Mouse (Mus musculus): ENCODE results near the gene 2900011O08Rik. TPM values are rescaled to one million over a fixed set of nuclear protein-coding genes. Genes with fewer than 3 reads are reported as not detected.

Gene 2900011O08Rik
- polyA plus RNA-seq, 1 experiment from 2014 or later, result 2.5 TPM

GRCm38 (mm10) chr16:14122586-14122985 lies 136.2 kb downstream of the 2900011O08Rik start:
- Histone ChIP-seq H3K27me3 (ENCODE audit: control insufficient read depth, insufficient read depth, low read length) (no peaks in the 10 kb centered on the region), H3K4me1 (ENCODE audit: control insufficient read depth, insufficient read depth, low read length) (no peaks in the 10 kb centered on the region), H3K9me3 (ENCODE audit: control insufficient read depth, low read depth, low read length) (no peaks in the 10 kb centered on the region), H3K9ac (replicated peaks; ENCODE audit: low read depth, low read length) (no peak overlapping the region), H3K27ac (ENCODE audit: low read length) (no peak overlapping the region), H3K4me3 (ENCODE audit: low read depth, low read length) (no peak overlapping the region), H3K36me3 (ENCODE audit: control insufficient read depth, insufficient read depth, low read length) (peaks cover 50% of the 10 kb centered on the region), H3K4me2 (replicated peaks; ENCODE audit: low read depth, low read length) (no peak overlapping the region)
- no peak for ATAC-seq (ENCODE audit: insufficient number of reproducible peaks, insufficient read depth, low FRiP score, low read depth)

- 80% methylated on average over 2 of the region's 2 CpGs for WGBS
- no peak for ATAC-seq (ENCODE audit: insufficient number of reproducible peaks, insufficient read depth, low FRiP score, low read depth)
- Histone ChIP-seq H3K4me1 (ENCODE audit: control insufficient read depth, insufficient read depth, low read length) (no peaks in the 10 kb centered on the region), H3K9ac (replicated peaks; ENCODE audit: low read depth, low read length) (no peak overlapping the region), H3K27ac (ENCODE audit: low read length) (no peak overlapping the region), H3K9me3 (ENCODE audit: control insufficient read depth, low read depth, low read length) (no peaks in the 10 kb centered on the region), H3K36me3 (ENCODE audit: control insufficient read depth, insufficient read depth, low read length) (peaks cover 59% of the 10 kb centered on the region), H3K4me2 (replicated peaks; ENCODE audit: low read depth, low read length) (no peak overlapping the region), H3K27me3 (ENCODE audit: control insufficient read depth, insufficient read depth, low read length) (no peaks in the 10 kb centered on the region), H3K4me3 (ENCODE audit: low read depth, low read length) (no peak overlapping the region)
These were observed 137.5 kb downstream of the 2900011O08Rik start for GRCm38 (mm10) chr16:14123901-14124300.

- H3K27me3 ChIP-seq (ENCODE audit: control insufficient read depth, insufficient read depth, low read length), result no peaks in the 10 kb centered on the region
- H3K27ac ChIP-seq (ENCODE audit: low read length), result no peak overlapping the region
- H3K4me1 ChIP-seq (ENCODE audit: control insufficient read depth, insufficient read depth, low read length), result no peaks in the 10 kb centered on the region
- no peak for ATAC-seq (ENCODE audit: insufficient number of reproducible peaks, insufficient read depth, low FRiP score, low read depth)
- H3K4me2 ChIP-seq (replicated peaks; ENCODE audit: low read depth, low read length), result no peak overlapping the region
- 95% methylated on average over 7 of the region's 7 CpGs for WGBS
- H3K9me3 ChIP-seq (ENCODE audit: control insufficient read depth, low read depth, low read length), result no peaks in the 10 kb centered on the region
- no peak overlapping the region for H3K4me3 ChIP-seq (ENCODE audit: low read depth, low read length)
- no peak overlapping the region for H3K9ac ChIP-seq (replicated peaks; ENCODE audit: low read depth, low read length)
- peaks cover 65% of the 10 kb centered on the region for H3K36me3 ChIP-seq (ENCODE audit: control insufficient read depth, insufficient read depth, low read length)
These were observed 138.3 kb downstream of the 2900011O08Rik start for GRCm38 (mm10) chr16:14124709-14125108.

- H3K4me2 ChIP-seq (replicated peaks; ENCODE audit: low read depth, low read length), result no peak overlapping the region
- H3K9ac ChIP-seq (replicated peaks; ENCODE audit: low read depth, low read length), result no peak overlapping the region
- WGBS, result 94% methylated on average over 1 of the region's 1 CpGs
- no peak overlapping the region for H3K4me3 ChIP-seq (ENCODE audit: low read depth, low read length)
- H3K9me3 ChIP-seq (ENCODE audit: control insufficient read depth, low read depth, low read length), result no peaks in the 10 kb centered on the region
- H3K4me1 ChIP-seq (ENCODE audit: control insufficient read depth, insufficient read depth, low read length), result no peaks in the 10 kb centered on the region
- no peak overlapping the region for H3K27ac ChIP-seq (ENCODE audit: low read length)
- no peaks in the 10 kb centered on the region for H3K27me3 ChIP-seq (ENCODE audit: control insufficient read depth, insufficient read depth, low read length)
- ATAC-seq (ENCODE audit: insufficient number of reproducible peaks, insufficient read depth, low FRiP score, low read depth), result no peak
- peaks cover 68% of the 10 kb centered on the region for H3K36me3 ChIP-seq (ENCODE audit: control insufficient read depth, insufficient read depth, low read length)
These were observed 138.8 kb downstream of the 2900011O08Rik start for GRCm38 (mm10) chr16:14125253-14125652.

- Histone ChIP-seq H3K9me3 (ENCODE audit: control insufficient read depth, low read depth, low read length) (no peaks in the 10 kb centered on the region), H3K27me3 (ENCODE audit: control insufficient read depth, insufficient read depth, low read length) (no peaks in the 10 kb centered on the region), H3K27ac (ENCODE audit: low read length) (no peak overlapping the region), H3K36me3 (ENCODE audit: control insufficient read depth, insufficient read depth, low read length) (peaks cover 81% of the 10 kb centered on the region), H3K4me3 (ENCODE audit: low read depth, low read length) (no peak overlapping the region), H3K9ac (replicated peaks; ENCODE audit: low read depth, low read length) (no peak overlapping the region), H3K4me2 (replicated peaks; ENCODE audit: low read depth, low read length) (no peak overlapping the region), H3K4me1 (ENCODE audit: control insufficient read depth, insufficient read depth, low read length) (no peaks in the 10 kb centered on the region)
- ATAC-seq (ENCODE audit: insufficient number of reproducible peaks, insufficient read depth, low FRiP score, low read depth), result no peak
These were observed 142.6 kb downstream of the 2900011O08Rik start for GRCm38 (mm10) chr16:14128977-14129376.

- Histone ChIP-seq H3K9ac (replicated peaks; ENCODE audit: low read depth, low read length) (no peak overlapping the region), H3K36me3 (ENCODE audit: control insufficient read depth, insufficient read depth, low read length) (peaks cover 74% of the 10 kb centered on the region), H3K27me3 (ENCODE audit: control insufficient read depth, insufficient read depth, low read length) (no peaks in the 10 kb centered on the region), H3K4me1 (ENCODE audit: control insufficient read depth, insufficient read depth, low read length) (no peaks in the 10 kb centered on the region), H3K9me3 (ENCODE audit: control insufficient read depth, low read depth, low read length) (no peaks in the 10 kb centered on the region), H3K4me2 (replicated peaks; ENCODE audit: low read depth, low read length) (no peak overlapping the region), H3K4me3 (ENCODE audit: low read depth, low read length) (no peak overlapping the region), H3K27ac (ENCODE audit: low read length) (no peak overlapping the region)
- 91% methylated on average over 7 of the region's 7 CpGs for WGBS
- no peak for ATAC-seq (ENCODE audit: insufficient number of reproducible peaks, insufficient read depth, low FRiP score, low read depth)
These were observed 144.4 kb downstream of the 2900011O08Rik start for GRCm38 (mm10) chr16:14130796-14131195.

GRCm38 (mm10) chr16:14131376-14131775 lies 145.0 kb downstream of the 2900011O08Rik start:
- Histone ChIP-seq H3K4me1 (ENCODE audit: control insufficient read depth, insufficient read depth, low read length) (no peaks in the 10 kb centered on the region), H3K36me3 (ENCODE audit: control insufficient read depth, insufficient read depth, low read length) (peaks cover 79% of the 10 kb centered on the region), H3K9ac (replicated peaks; ENCODE audit: low read depth, low read length) (no peak overlapping the region), H3K4me2 (replicated peaks; ENCODE audit: low read depth, low read length) (no peak overlapping the region), H3K27ac (ENCODE audit: low read length) (no peak overlapping the region), H3K4me3 (ENCODE audit: low read depth, low read length) (no peak overlapping the region), H3K9me3 (ENCODE audit: control insufficient read depth, low read depth, low read length) (no peaks in the 10 kb centered on the region), H3K27me3 (ENCODE audit: control insufficient read depth, insufficient read depth, low read length) (no peaks in the 10 kb centered on the region)
- ATAC-seq (ENCODE audit: insufficient number of reproducible peaks, insufficient read depth, low FRiP score, low read depth), result no peak
- WGBS, result 80% methylated on average over 3 of the region's 3 CpGs

GRCm38 (mm10) chr16:14131838-14132237 lies 145.4 kb downstream of the 2900011O08Rik start:
- no peak overlapping the region for H3K4me3 ChIP-seq (ENCODE audit: low read depth, low read length)
- peaks cover 84% of the 10 kb centered on the region for H3K36me3 ChIP-seq (ENCODE audit: control insufficient read depth, insufficient read depth, low read length)
- WGBS, result 85% methylated on average over 5 of the region's 5 CpGs
- H3K4me2 ChIP-seq (replicated peaks; ENCODE audit: low read depth, low read length), result no peak overlapping the region
- no peaks in the 10 kb centered on the region for H3K4me1 ChIP-seq (ENCODE audit: control insufficient read depth, insufficient read depth, low read length)
- no peaks in the 10 kb centered on the region for H3K9me3 ChIP-seq (ENCODE audit: control insufficient read depth, low read depth, low read length)
- H3K27ac ChIP-seq (ENCODE audit: low read length), result no peak overlapping the region
- H3K9ac ChIP-seq (replicated peaks; ENCODE audit: low read depth, low read length), result no peak overlapping the region
- no peaks in the 10 kb centered on the region for H3K27me3 ChIP-seq (ENCODE audit: control insufficient read depth, insufficient read depth, low read length)
- no peak for ATAC-seq (ENCODE audit: insufficient number of reproducible peaks, insufficient read depth, low FRiP score, low read depth)

GRCm38 (mm10) chr16:14135014-14135413 lies 148.6 kb downstream of the 2900011O08Rik start:
- Histone ChIP-seq H3K4me3 (ENCODE audit: low read depth, low read length) (no peak overlapping the region), H3K9ac (replicated peaks; ENCODE audit: low read depth, low read length) (no peak overlapping the region), H3K27me3 (ENCODE audit: control insufficient read depth, insufficient read depth, low read length) (no peaks in the 10 kb centered on the region), H3K36me3 (ENCODE audit: control insufficient read depth, insufficient read depth, low read length) (peaks cover 78% of the 10 kb centered on the region), H3K4me2 (replicated peaks; ENCODE audit: low read depth, low read length) (no peak overlapping the region), H3K27ac (ENCODE audit: low read length) (no peak overlapping the region), H3K4me1 (ENCODE audit: control insufficient read depth, insufficient read depth, low read length) (no peaks in the 10 kb centered on the region), H3K9me3 (ENCODE audit: control insufficient read depth, low read depth, low read length) (no peaks in the 10 kb centered on the region)
- no peak for ATAC-seq (ENCODE audit: insufficient number of reproducible peaks, insufficient read depth, low FRiP score, low read depth)
- WGBS, result 88% methylated on average over 2 of the region's 2 CpGs
